ENCODE assay signal across 1 mouse cellular context in the genomic region with DNA sequence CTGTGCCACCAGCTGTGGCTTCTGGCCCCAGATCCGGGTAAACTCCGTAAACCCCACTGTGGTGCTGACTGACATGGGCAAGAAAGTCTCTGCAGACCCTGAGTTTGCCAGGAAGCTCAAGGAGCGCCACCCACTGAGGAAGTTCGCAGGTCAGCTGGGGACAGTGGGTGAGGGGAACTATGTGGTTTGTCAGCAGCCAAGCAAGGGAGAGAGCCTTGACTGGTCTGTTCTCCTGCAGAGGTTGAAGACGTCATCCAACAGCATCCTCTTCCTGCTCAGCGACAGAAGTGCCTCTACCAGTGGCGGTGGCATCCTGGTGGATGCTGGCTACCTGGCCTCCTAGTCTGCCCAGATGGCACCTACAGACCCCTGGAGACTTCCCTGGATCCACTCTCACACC. TPM values are rescaled to one million over a fixed set of nuclear protein-coding genes. Genes with fewer than 3 reads are reported as not detected.
"Had no signal": no experiment of that assay in that cellular context is flagged by ENCODE, and none has a peak within 500 bp of the region (broad histone marks: within the 10 kb centered on the region; RNA-seq: fewer than 3 reads in every experiment).

No protein-coding gene starts in this region.

RNA-seq across cellular contexts. Expression of a gene that starts 35.1 kb away (rescaled TPM):
- polyA plus RNA-seq: inflammation-experienced regulatory T-cells, adult 6 months had no signal
